Mouse (Mus musculus) E14TG2a.4 (cell line): ENCODE measurements at regions not wholly inside any gene's neighbourhood (a gene's known extent, or its start where the extent isn't known, plus 50 kb on each side); places are given as distances from the start of the nearest gene placed in this dataset.

ENCODE experiments used
- CTCF ChIP-seq: conservative IDR thresholded peaks from 2 replicates; pipeline ENCODE4 v1.5.1; 2014; ENCODE audit warnings: low read length
- POU5F1 ChIP-seq: IDR thresholded peaks from 2 replicates; pipeline ENCODE4 v1.6.1; 2014; ENCODE audit warnings: low read length, borderline replicate concordance

- no peak for TF ChIP-seq CTCF
- no peak for TF ChIP-seq POU5F1
Measured at GRCm38 (mm10) chr6:120609858-120610257, 56.3 kb upstream of the Cecr2 start.
